In the genomic region with DNA sequence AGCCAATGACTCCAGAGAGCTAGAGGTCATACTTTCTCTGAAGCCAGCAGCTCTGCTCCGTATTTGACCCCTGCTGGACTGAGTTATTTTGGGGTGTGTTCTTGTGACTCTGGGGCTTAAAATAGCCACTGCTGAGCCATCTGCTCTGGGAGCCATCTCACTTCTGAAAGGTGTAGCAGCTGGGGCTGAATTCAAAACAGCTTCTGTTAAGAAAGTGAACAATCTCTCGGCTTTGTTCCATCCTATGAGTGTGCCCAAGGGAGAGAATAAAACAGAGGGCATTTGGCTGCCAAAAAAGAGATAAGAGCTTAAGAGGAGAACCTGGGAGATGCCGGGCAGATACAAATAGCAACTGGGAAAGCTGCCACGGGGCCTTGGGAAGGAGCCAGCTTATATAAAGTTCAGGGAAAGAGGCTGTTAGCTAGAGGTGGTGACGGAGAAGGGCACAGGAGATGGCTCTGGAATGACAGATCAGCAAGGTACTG, we compare ENCODE assay signal across 10 mouse cellular contexts.
DNase-seq lines count a peak whose midpoint lies in the region; ATAC-seq and TF ChIP-seq lines count a peak whose summit lies in the region.
"Had no signal": no experiment of that assay in that cellular context is flagged by ENCODE, and none has a peak within 500 bp of the region (broad histone marks: within the 10 kb centered on the region; RNA-seq: fewer than 3 reads in every experiment).

No protein-coding gene starts in this region.

- H3K9me3 ChIP-seq in kidney, embryonic 14.5 days (ENCODE audit: control insufficient read depth, low read length) = no peaks in the 10 kb centered on the region
- no peaks in the 10 kb centered on the region for H3K9me3 ChIP-seq in heart, embryonic 11.5 days (replicated peaks; ENCODE audit: control insufficient read depth, low read length)
- H3K9me3 ChIP-seq in intestine, postnatal 0 days (ENCODE audit: control insufficient read depth) = no peaks in the 10 kb centered on the region
- H3K9me3 ChIP-seq: embryonic facial prominence, embryonic 13.5 days had no signal

- H3K9ac ChIP-seq in kidney, embryonic 14.5 days (ENCODE audit: low read depth, low read length) = no peak overlapping the region
- no peak overlapping the region for H3K9ac ChIP-seq in heart, embryonic 11.5 days (ENCODE audit: low read depth, low read length)
- no peak overlapping the region for H3K9ac ChIP-seq in intestine, postnatal 0 days (ENCODE audit: low read depth, low read length)
- H3K9ac ChIP-seq: embryonic facial prominence, embryonic 13.5 days had no signal

- H3K27ac ChIP-seq in kidney, adult 2 months (ENCODE audit: insufficient read depth, low read depth, low read length) = no peak overlapping the region
- no peak overlapping the region for H3K27ac ChIP-seq in kidney, embryonic 14.5 days (ENCODE audit: low read depth, low read length)
- H3K27ac ChIP-seq in heart, embryonic 11.5 days (ENCODE audit: low read depth, low read length) = peak overlapping the region; percentile 88
- H3K27ac ChIP-seq in intestine, postnatal 0 days (ENCODE audit: low read depth, low read length) = no peak overlapping the region
- H3K27ac ChIP-seq: embryonic facial prominence, embryonic 13.5 days; macrophage had no signal

- peak; percentile 25 for DNase-seq in kidney, adult 2 months
- peak; percentile 89 to 92 for DNase-seq in cerebellum, postnatal 25 days
- DNase-seq in layer of hippocampus, postnatal 10 days (ENCODE audit: low spot score in 2 of 2) = peak; percentile 30 to 48
- DNase-seq in mesoderm, embryonic 11.5 days (ENCODE audit: low read depth, low spot score) = peak; percentile 12
- no peak for DNase-seq in spleen, adult 12 weeks (ENCODE audit: low spot score)

- no peak for TF ChIP-seq POLR2A in kidney, adult 2 months (IDR thresholded peaks at IDR 0.05; ENCODE audit: low read depth, low read length)

- ATAC-seq in kidney, embryonic 14.5 days (ENCODE audit: low FRiP score, low TSS enrichment) = no peak
- ATAC-seq in heart, embryonic 11.5 days (replicated peaks; ENCODE audit: insufficient number of reproducible peaks, low FRiP score, low TSS enrichment) = peak; percentile 78
- no peak for ATAC-seq in intestine, postnatal 0 days

- H3K4me3 ChIP-seq in kidney, adult 2 months (ENCODE audit: insufficient read depth, low read depth, low read length) = no peak overlapping the region
- no peak overlapping the region for H3K4me3 ChIP-seq in kidney, embryonic 14.5 days (ENCODE audit: low read length)
- H3K4me3 ChIP-seq in heart, embryonic 11.5 days (ENCODE audit: low read depth, low read length) = no peak overlapping the region
- H3K4me3 ChIP-seq in intestine, postnatal 0 days (ENCODE audit: low read depth, low read length) = no peak overlapping the region
- H3K4me3 ChIP-seq: embryonic facial prominence, embryonic 13.5 days had no signal

- no peak overlapping the region for H3K4me2 ChIP-seq in kidney, embryonic 14.5 days (replicated peaks; ENCODE audit: low read depth, low read length)
- peak overlapping the region; percentile 34; the same call in 1 of the 2 replicates for H3K4me2 ChIP-seq in heart, embryonic 11.5 days
- no peak overlapping the region for H3K4me2 ChIP-seq in intestine, postnatal 0 days (replicated peaks; ENCODE audit: low read depth)
- H3K4me2 ChIP-seq: embryonic facial prominence, embryonic 13.5 days had no signal

- no peaks in the 10 kb centered on the region for H3K27me3 ChIP-seq in kidney, adult 2 months (replicated peaks; ENCODE audit: control insufficient read depth, insufficient read depth, low read length)
- H3K27me3 ChIP-seq in kidney, embryonic 14.5 days (ENCODE audit: control insufficient read depth, insufficient read depth, low read length) = no peaks in the 10 kb centered on the region
- no peaks in the 10 kb centered on the region for H3K27me3 ChIP-seq in heart, embryonic 11.5 days (ENCODE audit: control insufficient read depth, insufficient read depth, low read length)
- no peaks in the 10 kb centered on the region for H3K27me3 ChIP-seq in intestine, postnatal 0 days (replicated peaks; ENCODE audit: control insufficient read depth, insufficient read depth, low read length)
- H3K27me3 ChIP-seq: embryonic facial prominence, embryonic 13.5 days had no signal

- H3K4me1 ChIP-seq in kidney, adult 2 months (ENCODE audit: control insufficient read depth, insufficient read depth, low read length) = no peaks in the 10 kb centered on the region
- H3K4me1 ChIP-seq in kidney, embryonic 14.5 days (ENCODE audit: control insufficient read depth, insufficient read depth, low read length) = no peaks in the 10 kb centered on the region
- peaks cover 7% of the 10 kb centered on the region; the same call in 1 of the 2 replicates for H3K4me1 ChIP-seq in heart, embryonic 11.5 days (ENCODE audit: control insufficient read depth, insufficient read depth, low read length)
- H3K4me1 ChIP-seq in intestine, postnatal 0 days (replicated peaks; ENCODE audit: control insufficient read depth, insufficient read depth, low read length) = no peaks in the 10 kb centered on the region

- H3K36me3 ChIP-seq in kidney, adult 2 months (ENCODE audit: control insufficient read depth, insufficient read depth, low read length) = no peaks in the 10 kb centered on the region
- H3K36me3 ChIP-seq in kidney, embryonic 14.5 days (ENCODE audit: control insufficient read depth, insufficient read depth, low read length) = no peaks in the 10 kb centered on the region
- H3K36me3 ChIP-seq in heart, embryonic 11.5 days (ENCODE audit: control insufficient read depth, insufficient read depth, low read length) = no peaks in the 10 kb centered on the region
- no peaks in the 10 kb centered on the region for H3K36me3 ChIP-seq in intestine, postnatal 0 days (ENCODE audit: control insufficient read depth, insufficient read depth)
- H3K36me3 ChIP-seq: embryonic facial prominence, embryonic 13.5 days had no signal

- TF ChIP-seq CTCF in kidney, adult 2 months (conservative IDR thresholded peaks at IDR 0.05; ENCODE audit: insufficient read depth, insufficient read length, low read depth, low read length) = no peak
- no peak for TF ChIP-seq CTCF in intestine, postnatal 0 days (IDR thresholded peaks at IDR 0.05; ENCODE audit: low read depth)

- WGBS in kidney, adult 2 months = 45% methylated on average over 5 of the region's 5 CpGs
- 61% methylated on average over 5 of the region's 5 CpGs for WGBS in kidney, embryonic 14.5 days
- 20% methylated on average over 5 of the region's 5 CpGs for WGBS in heart, embryonic 11.5 days (ENCODE audit: insufficient replicate concordance)
- 45% methylated on average over 5 of the region's 5 CpGs for WGBS in intestine, postnatal 0 days
